Mouse (Mus musculus): ENCODE results near the gene Ip6k2. TPM values are rescaled to one million over a fixed set of nuclear protein-coding genes. Genes with fewer than 3 reads are reported as not detected.
A peak's percentile ranks its signal among the peaks of the same experiment; 100 is the strongest.

Ip6k2 gene
- polyA plus RNA-seq, 1 experiment: not detected

DNA sequence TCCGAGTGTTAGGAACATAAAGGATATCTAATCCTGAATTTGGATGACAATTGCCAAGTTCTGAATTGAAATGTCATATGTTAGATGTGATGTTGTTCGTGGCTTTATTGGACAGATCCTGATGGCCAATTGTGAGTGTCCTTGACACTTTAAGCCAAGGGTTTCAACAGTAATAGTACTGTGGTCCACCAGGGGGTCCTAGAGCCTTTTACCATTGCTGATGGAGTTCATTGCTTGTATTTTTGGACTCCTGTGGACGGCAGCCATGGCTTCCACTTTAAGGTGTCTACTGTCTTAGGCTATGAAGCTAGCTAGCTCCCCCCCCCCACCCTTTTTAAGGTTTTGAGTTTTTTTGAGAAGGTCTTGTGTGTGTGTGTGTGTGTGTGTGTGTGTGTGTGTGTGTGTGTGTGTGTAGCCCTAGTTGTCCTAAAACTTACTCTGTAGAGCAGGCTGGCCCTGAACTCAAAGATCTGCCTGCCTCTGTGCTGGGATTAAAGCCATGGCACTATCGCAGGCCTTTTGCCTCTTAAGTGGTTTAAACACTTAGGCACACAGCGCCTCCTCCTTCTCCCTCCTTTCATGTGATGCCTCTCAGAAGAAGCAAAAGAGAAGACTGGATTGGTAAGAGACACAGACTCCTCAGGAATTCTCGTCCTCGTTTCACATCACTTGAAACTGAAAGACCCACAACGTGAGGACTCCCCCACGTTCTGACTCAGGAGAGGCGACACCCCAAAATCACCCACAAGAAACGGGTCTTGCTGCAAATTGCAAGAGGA, 31.3 kb upstream of the Ip6k2 start:
- 79% methylated on average over 11 of the region's 11 CpGs for WGBS

DNA sequence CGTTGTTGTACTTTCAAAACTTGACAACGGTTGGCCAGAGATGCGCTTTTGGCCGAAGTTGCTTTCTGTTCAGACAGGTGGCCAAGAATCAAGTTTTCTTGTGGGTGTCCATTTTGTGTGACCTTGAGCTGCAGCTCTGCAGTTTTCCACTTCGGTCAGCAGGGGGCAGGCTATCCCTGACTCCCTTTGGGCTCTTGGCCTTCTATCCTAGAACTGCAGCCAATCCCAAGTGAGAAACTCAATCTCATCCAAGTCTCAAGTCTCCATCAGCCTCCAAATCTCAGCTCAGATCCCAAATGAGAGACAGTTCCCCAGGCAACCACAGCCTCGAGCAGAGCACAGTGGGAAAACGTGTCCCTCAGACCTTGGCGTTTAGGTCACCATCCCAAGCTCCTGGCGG, 30.3 kb upstream of the Ip6k2 start:
- peak; percentile 64; the same call in 1 of the 2 replicates for TF ChIP-seq CTCF (IDR thresholded peaks at IDR 0.05; ENCODE audit: insufficient read depth, low read depth, low read length)
- no peak for TF ChIP-seq POLR2A (IDR thresholded peaks at IDR 0.05; ENCODE audit: insufficient read depth, low read depth, low read length)
- no peak overlapping the region for H3K4me3 ChIP-seq (ENCODE audit: insufficient read depth, low read depth, low read length)
- H3K27ac ChIP-seq (ENCODE audit: insufficient read depth, low read depth, low read length): no peak overlapping the region
- peaks cover 2% of the 10 kb centered on the region for H3K4me1 ChIP-seq (ENCODE audit: control insufficient read depth, insufficient read depth, low read length)
- WGBS: 48% methylated on average over 9 of the region's 9 CpGs

More for the DNA sequence above, 31.3 kb upstream of the Ip6k2 start:
- Histone ChIP-seq H3K4me1 (ENCODE audit: control insufficient read depth, insufficient read depth, low read length) (peaks cover 2% of the 10 kb centered on the region), H3K27ac (ENCODE audit: insufficient read depth, low read depth, low read length) (no peak overlapping the region), H3K4me3 (ENCODE audit: insufficient read depth, low read depth, low read length) (no peak overlapping the region)
- TF ChIP-seq POLR2A (IDR thresholded peaks at IDR 0.05; ENCODE audit: insufficient read depth, low read depth, low read length) (no peak), CTCF (IDR thresholded peaks at IDR 0.05; ENCODE audit: insufficient read depth, low read depth, low read length) (no peak)

DNA sequence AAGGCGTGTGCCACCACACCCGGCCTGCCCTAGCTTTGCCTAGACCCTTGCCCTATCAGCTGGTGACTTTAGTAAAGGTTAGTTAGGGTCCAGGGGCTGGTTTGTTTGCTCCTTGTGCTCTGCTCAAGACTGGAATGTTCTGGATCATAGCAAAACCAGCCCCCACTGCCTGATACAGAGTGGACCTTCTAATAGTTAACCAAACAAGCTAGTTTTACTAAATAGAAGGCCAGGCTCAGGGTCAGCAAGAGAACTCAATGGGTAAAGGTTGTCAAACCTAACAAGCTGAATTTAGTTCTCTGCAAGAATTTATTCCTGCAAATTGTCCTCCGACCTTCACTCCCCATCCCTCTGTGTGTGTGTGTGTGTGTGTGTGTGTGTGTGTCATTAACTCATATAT, 29.6 kb upstream of the Ip6k2 start:
- no peak overlapping the region for H3K27ac ChIP-seq (ENCODE audit: insufficient read depth, low read depth, low read length)
- peaks cover 2% of the 10 kb centered on the region; the same call in 1 of the 2 replicates for H3K4me1 ChIP-seq (ENCODE audit: control insufficient read depth, insufficient read depth, low read length)
- no peak overlapping the region for H3K4me3 ChIP-seq (ENCODE audit: insufficient read depth, low read depth, low read length)
- WGBS: 85% methylated on average over 3 of the region's 3 CpGs
- TF ChIP-seq POLR2A (IDR thresholded peaks at IDR 0.05; ENCODE audit: insufficient read depth, low read depth, low read length) (no peak), CTCF (IDR thresholded peaks at IDR 0.05; ENCODE audit: insufficient read depth, low read depth, low read length) (no peak)

DNA sequence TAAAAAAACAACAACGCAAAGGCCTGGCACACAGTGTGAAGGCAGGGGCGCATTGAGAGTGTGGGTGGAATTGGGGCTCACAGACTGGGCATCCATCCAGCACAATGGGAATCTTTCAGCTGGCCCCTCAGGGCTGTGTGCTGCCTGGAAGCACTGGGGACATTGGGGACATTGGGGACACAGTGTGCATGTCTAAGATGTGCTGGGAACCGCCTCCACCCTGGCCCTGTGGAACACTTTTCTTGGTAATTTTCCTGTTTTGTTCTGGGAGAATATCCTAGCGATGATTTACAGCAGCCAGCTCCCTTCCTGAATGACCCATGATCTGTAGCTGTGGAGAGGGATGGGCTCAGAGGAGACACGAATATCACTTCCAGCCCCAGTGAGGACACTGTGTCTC, 29.2 kb upstream of the Ip6k2 start:
- no peak for TF ChIP-seq CTCF (IDR thresholded peaks at IDR 0.05; ENCODE audit: insufficient read depth, low read depth, low read length)
- no peak for TF ChIP-seq POLR2A (IDR thresholded peaks at IDR 0.05; ENCODE audit: insufficient read depth, low read depth, low read length)
- Histone ChIP-seq H3K4me1 (ENCODE audit: control insufficient read depth, insufficient read depth, low read length) (peaks cover 2% of the 10 kb centered on the region; the same call in 1 of the 2 replicates), H3K4me3 (ENCODE audit: insufficient read depth, low read depth, low read length) (no peak overlapping the region), H3K27ac (ENCODE audit: insufficient read depth, low read depth, low read length) (no peak overlapping the region)
- 61% methylated on average over 5 of the region's 5 CpGs for WGBS

DNA sequence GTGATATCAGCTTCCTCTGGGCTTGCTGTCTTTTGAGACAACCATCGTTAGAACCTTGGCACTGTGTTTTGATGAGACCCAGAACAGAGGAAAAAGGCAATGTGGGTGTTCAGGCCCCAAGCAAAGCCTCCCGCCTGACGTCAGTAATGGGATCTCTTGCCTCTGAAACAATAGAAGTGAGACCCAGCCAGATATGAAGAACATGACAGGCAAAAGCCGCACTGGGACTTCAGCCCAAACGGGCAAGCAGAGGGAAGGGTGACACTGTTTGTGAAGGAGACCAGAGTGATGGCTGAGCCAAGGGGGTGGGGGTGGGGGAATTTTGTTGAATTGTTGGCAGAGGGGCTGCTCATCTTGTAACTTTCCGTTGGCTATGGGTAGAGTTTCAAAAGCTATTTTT, 26.2 kb upstream of the Ip6k2 start:
- 53% methylated on average over 6 of the region's 6 CpGs for WGBS
- no peak overlapping the region for H3K4me3 ChIP-seq (ENCODE audit: insufficient read depth, low read depth, low read length)
- no peak overlapping the region for H3K27ac ChIP-seq (ENCODE audit: insufficient read depth, low read depth, low read length)
- peaks cover 2% of the 10 kb centered on the region; the same call in 1 of the 2 replicates for H3K4me1 ChIP-seq (ENCODE audit: control insufficient read depth, insufficient read depth, low read length)
- TF ChIP-seq CTCF (IDR thresholded peaks at IDR 0.05; ENCODE audit: insufficient read depth, low read depth, low read length) (no peak), POLR2A (IDR thresholded peaks at IDR 0.05; ENCODE audit: insufficient read depth, low read depth, low read length) (no peak)

DNA sequence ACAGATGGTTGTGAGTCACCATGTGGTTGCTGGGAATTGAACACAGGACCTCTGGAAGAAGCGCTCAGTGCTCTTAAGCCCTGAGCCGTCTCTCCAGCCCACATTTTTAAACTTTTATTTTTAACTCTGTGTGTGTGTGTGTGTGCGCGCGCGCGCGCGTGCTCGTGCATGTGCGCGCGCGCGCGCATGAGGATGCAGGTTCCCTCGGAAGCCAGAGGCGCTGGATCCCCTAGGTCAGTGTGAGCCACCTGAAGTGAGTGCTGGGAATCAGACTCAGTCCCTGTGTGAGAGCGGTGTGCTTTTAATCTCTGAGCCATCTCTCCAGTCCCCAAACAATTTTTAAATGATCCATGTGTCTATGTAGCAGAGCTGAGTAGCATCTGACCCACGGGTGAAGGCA, 24.5 kb upstream of the Ip6k2 start:
- H3K4me1 ChIP-seq (ENCODE audit: control insufficient read depth, insufficient read depth, low read length): no peaks in the 10 kb centered on the region; the same call in 1 of the 2 replicates
- H3K4me3 ChIP-seq (ENCODE audit: insufficient read depth, low read depth, low read length): no peak overlapping the region
- WGBS: 98% methylated on average over 20 of the region's 20 CpGs
- TF ChIP-seq POLR2A (IDR thresholded peaks at IDR 0.05; ENCODE audit: insufficient read depth, low read depth, low read length): no peak
- no peak for TF ChIP-seq CTCF (IDR thresholded peaks at IDR 0.05; ENCODE audit: insufficient read depth, low read depth, low read length)
- no peak overlapping the region for H3K27ac ChIP-seq (ENCODE audit: insufficient read depth, low read depth, low read length)

DNA sequence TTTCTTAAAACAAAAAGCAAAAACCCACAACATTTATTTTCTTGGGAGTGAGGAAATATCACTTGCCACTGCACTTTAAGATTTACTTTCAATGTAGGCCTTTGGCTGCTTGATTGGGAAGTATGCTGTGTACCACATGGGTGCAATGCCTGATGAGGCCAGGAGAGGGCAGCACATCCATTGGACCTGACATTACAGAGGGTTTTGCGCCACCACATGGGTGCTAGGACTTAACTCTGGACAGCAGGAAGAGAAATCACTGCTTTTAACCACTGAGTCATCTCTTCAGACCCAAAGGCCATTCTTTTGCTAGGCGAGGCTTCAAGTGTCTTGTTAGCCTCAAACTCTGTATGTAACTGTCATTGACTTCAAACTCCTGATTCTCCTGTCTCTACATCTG, 23.8 kb upstream of the Ip6k2 start:
- Histone ChIP-seq H3K27ac (ENCODE audit: insufficient read depth, low read depth, low read length) (no peak overlapping the region), H3K4me3 (ENCODE audit: insufficient read depth, low read depth, low read length) (no peak overlapping the region), H3K4me1 (ENCODE audit: control insufficient read depth, insufficient read depth, low read length) (no peaks in the 10 kb centered on the region; the same call in 1 of the 2 replicates)
- 73% methylated on average over 2 of the region's 2 CpGs for WGBS
- TF ChIP-seq POLR2A (IDR thresholded peaks at IDR 0.05; ENCODE audit: insufficient read depth, low read depth, low read length) (no peak), CTCF (IDR thresholded peaks at IDR 0.05; ENCODE audit: insufficient read depth, low read depth, low read length) (no peak)

DNA sequence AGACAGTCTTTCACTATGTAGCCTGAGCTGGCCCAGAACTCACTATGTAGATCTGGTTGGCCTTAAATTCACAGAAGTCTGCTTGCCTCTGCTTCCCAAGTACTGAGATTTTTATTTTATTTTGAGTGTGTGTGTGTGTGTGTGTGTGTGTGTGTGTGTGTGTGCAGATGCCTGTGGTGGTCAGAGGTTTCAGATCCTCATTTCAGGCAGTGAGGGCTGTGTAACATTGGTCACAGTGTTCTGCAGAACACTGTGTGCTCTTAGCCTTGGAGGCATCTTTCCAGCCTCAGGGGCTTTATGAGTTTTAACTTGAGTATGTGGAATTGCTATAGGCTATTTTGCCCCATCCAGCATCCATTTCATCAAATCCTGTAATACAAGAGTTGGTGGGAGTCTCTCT, 22.0 kb upstream of the Ip6k2 start:
- no peak overlapping the region for H3K4me3 ChIP-seq (ENCODE audit: insufficient read depth, low read depth, low read length)
- no peak overlapping the region for H3K27ac ChIP-seq (ENCODE audit: insufficient read depth, low read depth, low read length)
- no peak for TF ChIP-seq CTCF (IDR thresholded peaks at IDR 0.05; ENCODE audit: insufficient read depth, low read depth, low read length)
- no peak for TF ChIP-seq POLR2A (IDR thresholded peaks at IDR 0.05; ENCODE audit: insufficient read depth, low read depth, low read length)

DNA sequence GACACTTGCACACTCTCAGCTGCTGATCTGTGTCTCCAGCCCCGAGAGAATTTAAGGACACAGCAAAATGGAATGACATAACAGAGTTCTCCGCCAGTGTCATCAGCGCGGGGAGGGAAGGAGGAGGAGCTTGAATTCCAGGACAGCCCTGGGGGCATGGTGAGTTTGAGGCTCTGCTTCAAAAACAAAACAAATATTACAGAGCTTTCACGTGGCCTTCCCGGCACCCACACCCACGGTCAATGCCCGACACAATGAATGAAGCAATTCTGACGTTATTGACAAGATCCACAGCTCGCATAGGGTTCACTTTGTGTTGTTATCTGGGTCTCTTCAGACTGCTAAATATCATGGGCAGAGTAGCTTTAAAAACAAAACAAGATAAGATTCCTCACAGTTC, 18.6 kb upstream of the Ip6k2 start:
- no peaks in the 10 kb centered on the region for H3K4me1 ChIP-seq (ENCODE audit: control insufficient read depth, insufficient read depth, low read length)
- no peak overlapping the region for H3K27ac ChIP-seq (ENCODE audit: insufficient read depth, low read depth, low read length)
- TF ChIP-seq CTCF (IDR thresholded peaks at IDR 0.05; ENCODE audit: insufficient read depth, low read depth, low read length) (no peak), POLR2A (IDR thresholded peaks at IDR 0.05; ENCODE audit: insufficient read depth, low read depth, low read length) (no peak)
- H3K4me3 ChIP-seq (ENCODE audit: insufficient read depth, low read depth, low read length): no peak overlapping the region
- 85% methylated on average over 10 of the region's 10 CpGs for WGBS

More for the DNA sequence above, 22.0 kb upstream of the Ip6k2 start:
- H3K4me1 ChIP-seq (ENCODE audit: control insufficient read depth, insufficient read depth, low read length): no peaks in the 10 kb centered on the region; the same call in 1 of the 2 replicates
